In the genomic region with DNA sequence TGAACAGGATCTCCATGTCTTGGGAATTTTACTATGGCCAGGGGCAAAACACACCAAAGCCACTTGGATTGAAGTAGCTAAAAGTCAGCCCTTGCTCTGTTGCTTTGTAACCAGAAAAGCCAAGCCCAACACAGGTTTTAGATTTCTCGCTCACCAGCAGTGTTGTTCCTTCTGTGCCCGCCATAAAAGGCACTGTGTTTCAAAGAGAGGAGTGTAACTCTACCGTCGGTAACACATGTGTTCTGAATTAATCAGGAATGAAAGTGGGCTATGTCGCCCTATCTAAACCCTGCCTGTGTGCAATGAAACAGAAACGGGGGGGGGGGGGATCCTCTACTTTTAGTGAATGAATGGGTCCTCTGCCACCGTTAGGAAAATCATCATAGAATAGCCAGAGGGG, we compare ENCODE assay signal across 14 mouse cellular contexts.
DNase-seq lines count a peak whose midpoint lies in the region; ATAC-seq lines count a peak whose summit lies in the region.
"Had no signal": no experiment of that assay in that cellular context is flagged by ENCODE, and none has a peak within 500 bp of the region (broad histone marks: within the 10 kb centered on the region; RNA-seq: fewer than 3 reads in every experiment).

No protein-coding gene starts in this region.

- no peaks in the 10 kb centered on the region for H3K9me3 ChIP-seq in forebrain, embryonic 11.5 days (ENCODE audit: control insufficient read depth, low read length)
- H3K9me3 ChIP-seq in forebrain, embryonic 13.5 days (replicated peaks) = no peaks in the 10 kb centered on the region
- no peaks in the 10 kb centered on the region for H3K9me3 ChIP-seq in kidney, embryonic 14.5 days (ENCODE audit: control insufficient read depth, low read length)
- no peaks in the 10 kb centered on the region for H3K9me3 ChIP-seq in limb, embryonic 12.5 days
- H3K9me3 ChIP-seq: stomach, embryonic 15.5 days had no signal

- H3K4me3 ChIP-seq in forebrain, embryonic 11.5 days (ENCODE audit: low read depth, low read length) = no peak overlapping the region
- no peak overlapping the region for H3K4me3 ChIP-seq in forebrain, embryonic 13.5 days
- no peak overlapping the region for H3K4me3 ChIP-seq in kidney, embryonic 14.5 days (ENCODE audit: low read length)
- no peak overlapping the region for H3K4me3 ChIP-seq in limb, embryonic 12.5 days (replicated peaks)
- H3K4me3 ChIP-seq: left cerebral cortex, adult 2 months; stomach, embryonic 15.5 days had no signal

- H3K4me2 ChIP-seq in forebrain, embryonic 11.5 days (ENCODE audit: low read depth, low read length, severe bottlenecking) = no peak overlapping the region
- H3K4me2 ChIP-seq in forebrain, embryonic 13.5 days = no peak overlapping the region
- no peak overlapping the region for H3K4me2 ChIP-seq in kidney, embryonic 14.5 days (replicated peaks; ENCODE audit: low read depth, low read length)
- peak overlapping the region; percentile 28; the same call in 1 of the 2 replicates for H3K4me2 ChIP-seq in limb, embryonic 12.5 days
- H3K4me2 ChIP-seq: stomach, embryonic 15.5 days had no signal

- H3K36me3 ChIP-seq in forebrain, embryonic 11.5 days (ENCODE audit: control insufficient read depth, insufficient read depth, low read length) = no peaks in the 10 kb centered on the region
- no peaks in the 10 kb centered on the region for H3K36me3 ChIP-seq in forebrain, embryonic 13.5 days (ENCODE audit: poor library complexity, severe bottlenecking)
- no peaks in the 10 kb centered on the region for H3K36me3 ChIP-seq in kidney, embryonic 14.5 days (ENCODE audit: control insufficient read depth, insufficient read depth, low read length)
- no peaks in the 10 kb centered on the region for H3K36me3 ChIP-seq in limb, embryonic 12.5 days
- H3K36me3 ChIP-seq: G1E; stomach, embryonic 15.5 days had no signal

- WGBS in forebrain, embryonic 11.5 days = 53% methylated on average over 7 of the region's 7 CpGs
- 33% methylated on average over 7 of the region's 7 CpGs for WGBS in forebrain, embryonic 13.5 days
- 26% methylated on average over 7 of the region's 7 CpGs for WGBS in kidney, embryonic 14.5 days
- 9% methylated on average over 7 of the region's 7 CpGs for WGBS in limb, embryonic 12.5 days

- no peak overlapping the region for H3K9ac ChIP-seq in forebrain, embryonic 11.5 days (ENCODE audit: low read length)
- H3K9ac ChIP-seq in forebrain, embryonic 13.5 days = no peak overlapping the region
- H3K9ac ChIP-seq in kidney, embryonic 14.5 days (ENCODE audit: low read depth, low read length) = no peak overlapping the region
- no peak overlapping the region for H3K9ac ChIP-seq in limb, embryonic 12.5 days (replicated peaks)
- H3K9ac ChIP-seq: stomach, embryonic 15.5 days had no signal

- H3K27me3 ChIP-seq in forebrain, embryonic 11.5 days (ENCODE audit: control insufficient read depth, insufficient read depth, low read length) = no peaks in the 10 kb centered on the region
- H3K27me3 ChIP-seq in forebrain, embryonic 13.5 days = no peaks in the 10 kb centered on the region
- H3K27me3 ChIP-seq in kidney, embryonic 14.5 days (ENCODE audit: control insufficient read depth, insufficient read depth, low read length) = no peaks in the 10 kb centered on the region
- H3K27me3 ChIP-seq in limb, embryonic 12.5 days = no peaks in the 10 kb centered on the region
- H3K27me3 ChIP-seq: stomach, embryonic 15.5 days had no signal

- H3K4me1 ChIP-seq in forebrain, embryonic 11.5 days (replicated peaks; ENCODE audit: control insufficient read depth, insufficient read depth, low read length) = peaks cover 2% of the 10 kb centered on the region; the same call in 1 of the 2 replicates
- peaks cover 13% of the 10 kb centered on the region for H3K4me1 ChIP-seq in forebrain, embryonic 13.5 days
- peaks cover 23% of the 10 kb centered on the region for H3K4me1 ChIP-seq in kidney, embryonic 14.5 days (ENCODE audit: control insufficient read depth, insufficient read depth, low read length)
- H3K4me1 ChIP-seq in limb, embryonic 12.5 days (replicated peaks) = peaks cover 91% of the 10 kb centered on the region

- no peak overlapping the region for H3K27ac ChIP-seq in forebrain, embryonic 11.5 days (ENCODE audit: low read depth, low read length)
- no peak overlapping the region for H3K27ac ChIP-seq in forebrain, embryonic 13.5 days
- peak overlapping the region; percentile 2; the same call in 1 of the 2 replicates for H3K27ac ChIP-seq in kidney, embryonic 14.5 days (ENCODE audit: low read depth, low read length)
- peak overlapping the region; percentile 94 for H3K27ac ChIP-seq in limb, embryonic 12.5 days
- H3K27ac ChIP-seq: left cerebral cortex, adult 2 months; stomach, embryonic 15.5 days had no signal

- ATAC-seq in forebrain, embryonic 11.5 days (replicated peaks; ENCODE audit: low FRiP score) = no peak
- no peak for ATAC-seq in forebrain, embryonic 13.5 days
- ATAC-seq in kidney, embryonic 14.5 days (ENCODE audit: low FRiP score, low TSS enrichment) = no peak; the same call in 1 of the 2 replicates
- peak; percentile 89 for ATAC-seq in limb, embryonic 12.5 days (ENCODE audit: insufficient number of reproducible peaks, insufficient read depth, low FRiP score, low TSS enrichment, low read depth)
- no peak for ATAC-seq in erythroid progenitor cell, adult 5-6 weeks (replicated peaks; ENCODE audit: low FRiP score, poor library complexity, severe bottlenecking)
- ATAC-seq in activated CD4-positive, CD25-positive, alpha-beta regulatory T cell, adult 4 months = no peak

- peak; percentile 46 for DNase-seq in forebrain, embryonic 11.5 days (ENCODE audit: low spot score)
- DNase-seq in kidney, postnatal 4 days = no peak
- DNase-seq in embryo, embryonic 11 days = peak; percentile 76
- DNase-seq: cerebellum, postnatal 36 days; kidney, postnatal 10 days; right cerebral cortex, postnatal 4 days had no signal

Comparison
In these comparisons a context has a peak if more than half of its experiments do, and no peak if none do; other contexts are left out.
1. DNase-seq: peak in forebrain, embryonic 11.5 days (single experiment) and embryo, embryonic 11 days (single experiment); none in kidney, postnatal 4 days (0 of 2).
2. H3K27ac ChIP-seq: peak in kidney, embryonic 14.5 days (single experiment) and limb, embryonic 12.5 days (single experiment); none in forebrain, embryonic 11.5 days (single experiment) and forebrain, embryonic 13.5 days (single experiment).